Mouse (Mus musculus) intestine, postnatal 0 days (tissue): Measurements from ENCODE around the gene Mtap. TPM values are rescaled to one million over a fixed set of nuclear protein-coding genes. Genes with fewer than 3 reads are reported as not detected.
A peak's percentile ranks its signal among the peaks of the same experiment; 100 is the strongest.

Source experiments
- ATAC-seq: fragments of 200-750 bp; cut with Nextera tagmentation; 2 replicates; pipeline ENCODE4 v1.8.0; 2017; ENCODE audit warnings: mild to moderate bottlenecking, moderate TSS enrichment, moderate library complexity
- H3K27ac ChIP-seq: fragments of 300-500 bp; sonication (generic); 2 replicates; pipeline ENCODE4 v1.5.1; 2014; ENCODE audit warnings: mild to moderate bottlenecking, low read depth, low read length, moderate library complexity
- H3K27me3 ChIP-seq: fragments of 300-500 bp; sonication (generic); replicated peaks from 2 replicates; pipeline ENCODE4 v1.6.1; 2014; ENCODE audit warnings: low read length, mixed read lengths; ENCODE audit not compliant: control insufficient read depth, insufficient read depth
- H3K36me3 ChIP-seq: fragments of 300-500 bp; sonication (generic); 2 replicates; pipeline ENCODE4 v1.6.1; 2014; ENCODE audit warnings: mild to moderate bottlenecking, moderate library complexity; ENCODE audit not compliant: control insufficient read depth, insufficient read depth
- H3K4me1 ChIP-seq: fragments of 300-500 bp; sonication (generic); replicated peaks from 2 replicates; pipeline ENCODE4 v1.6.1; 2014; ENCODE audit warnings: antibody characterized with exemption, low read length, mixed read lengths; ENCODE audit not compliant: control insufficient read depth, insufficient read depth
- H3K4me2 ChIP-seq: fragments of 300-500 bp; sonication (generic); replicated peaks from 2 replicates; pipeline ENCODE4 v1.6.1; 2014; ENCODE audit warnings: low read depth, mild to moderate bottlenecking, moderate library complexity
- H3K4me3 ChIP-seq: fragments of 300-500 bp; sonication (generic); 2 replicates; pipeline ENCODE4 v1.5.1; 2014; ENCODE audit warnings: low read depth, low read length
- H3K9ac ChIP-seq: fragments of 300-500 bp; sonication (generic); 2 replicates; pipeline ENCODE4 v1.6.1; 2014; ENCODE audit warnings: mild to moderate bottlenecking, low read depth, low read length
- H3K9me3 ChIP-seq: fragments of 300-500 bp; sonication (generic); 2 replicates; pipeline ENCODE4 v1.6.1; 2016; ENCODE audit warnings: mixed run types; ENCODE audit not compliant: control insufficient read depth
- CTCF ChIP-seq: sonication (generic); IDR thresholded peaks from 2 replicates; pipeline ENCODE4 v1.5.1; 2016; ENCODE audit warnings: low read depth, mild to moderate bottlenecking, control low read depth, antibody characterized with exemption, moderate library complexity
- WGBS: fragments of 180-500 bp; shearing (Covaris S2); extraction: QIAGEN DNeasy Blood & Tissue Kit; methylation state at CpG from one replicate; pipeline ENCODE4 v1.1.7; 2014; 5-methylcytosine and 5-hydroxymethylcytosine counted together
- polyA plus RNA-seq: library from polyadenylated mRNA; unstranded; fragments of >200 nt; fragmentation: Nextera tagmentation; extraction: Ambion mirVana; gene quantifications from 2 replicates; pipeline ENCODE4 v1.2.1, GENCODE M21; 2015

Gene Mtap
- polyA plus RNA-seq: 12.5 and 13.2 TPM in 2 replicates

DNA sequence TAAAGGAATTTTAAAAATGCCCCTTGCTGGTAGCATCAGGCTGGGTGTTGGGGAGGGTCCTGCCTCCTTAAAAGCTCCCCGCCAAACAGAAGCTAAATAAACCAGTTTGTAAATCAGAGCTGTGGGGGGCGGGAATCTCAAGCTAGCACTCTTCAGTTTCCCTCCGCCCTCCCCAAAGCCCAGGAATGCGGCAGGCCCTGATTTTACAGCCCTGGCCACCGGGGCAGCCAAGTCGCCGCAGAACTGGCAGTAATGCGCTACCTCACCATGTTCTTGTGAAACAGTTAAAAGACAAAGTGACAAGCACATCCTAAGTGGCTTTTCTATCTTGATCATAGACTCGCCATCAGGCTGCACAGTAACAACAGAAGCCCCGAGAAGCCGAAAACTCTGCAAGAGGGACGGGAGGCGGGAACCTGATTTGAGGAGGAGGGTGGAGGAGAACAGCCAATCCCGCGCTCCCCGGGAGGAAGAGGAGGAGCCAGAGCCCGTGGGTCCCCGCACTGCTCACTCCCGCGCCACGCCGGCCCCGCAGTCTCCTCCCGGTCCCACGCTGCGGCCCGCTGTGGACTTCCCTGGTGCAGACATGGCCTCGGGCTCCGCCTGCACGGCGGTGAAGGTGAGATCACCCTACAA, at the start of gene Mtap:
Gene Mtap (plus strand): TSS at position 217 of the 636 bp plus-strand sequence.
- peak; percentile 77 for ATAC-seq
- TF ChIP-seq CTCF: no peak

DNA sequence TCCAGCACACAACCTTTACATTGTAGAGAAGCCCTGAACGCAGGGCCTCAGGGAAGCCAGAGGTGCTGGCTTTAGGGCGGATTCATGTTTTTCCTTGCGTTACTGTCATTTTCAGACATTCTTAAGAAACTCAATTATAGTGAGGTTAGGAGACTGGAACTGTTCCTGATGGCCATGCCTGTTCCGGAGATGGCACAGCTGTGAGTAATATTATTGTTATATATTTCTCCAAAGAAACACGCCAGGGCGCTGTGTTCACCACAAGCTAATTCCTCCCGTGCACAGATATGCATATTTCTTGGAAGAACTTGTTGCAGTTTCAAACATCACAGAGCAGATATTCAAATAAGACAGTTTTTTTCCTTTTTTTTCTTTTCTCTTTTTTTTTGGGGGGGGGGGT, 47.8 kb upstream of the Mtap start:
- Histone ChIP-seq H3K36me3 (no peaks in the 10 kb centered on the region), H3K9ac (no peak overlapping the region), H3K9me3 (no peaks in the 10 kb centered on the region), H3K27me3 (no peaks in the 10 kb centered on the region), H3K27ac (no peak overlapping the region), H3K4me2 (no peak overlapping the region), H3K4me1 (no peaks in the 10 kb centered on the region), H3K4me3 (no peak overlapping the region)
- WGBS: 88% methylated on average over 7 of the region's 7 CpGs
- no peak for ATAC-seq
- TF ChIP-seq CTCF: no peak

More for the DNA sequence above, at the start of gene Mtap:
- Histone ChIP-seq H3K36me3 (no peaks in the 10 kb centered on the region), H3K4me1 (no peaks in the 10 kb centered on the region), H3K9me3 (no peaks in the 10 kb centered on the region), H3K27ac (peak within 1 kb of the TSS; percentile 66), H3K27me3 (no peaks in the 10 kb centered on the region), H3K9ac (peak within 1 kb of the TSS; percentile 70), H3K4me2 (peak within 1 kb of the TSS; percentile 100), H3K4me3 (peak within 1 kb of the TSS; percentile 82)
- WGBS: under 1% methylated on average over 31 of the region's 31 CpGs

GRCm38 (mm10) chr4:89090217-89090616, 46.7 kb upstream of the Mtap start:
- 81% methylated on average over 6 of the region's 6 CpGs for WGBS
- H3K4me1 ChIP-seq: no peaks in the 10 kb centered on the region

DNA sequence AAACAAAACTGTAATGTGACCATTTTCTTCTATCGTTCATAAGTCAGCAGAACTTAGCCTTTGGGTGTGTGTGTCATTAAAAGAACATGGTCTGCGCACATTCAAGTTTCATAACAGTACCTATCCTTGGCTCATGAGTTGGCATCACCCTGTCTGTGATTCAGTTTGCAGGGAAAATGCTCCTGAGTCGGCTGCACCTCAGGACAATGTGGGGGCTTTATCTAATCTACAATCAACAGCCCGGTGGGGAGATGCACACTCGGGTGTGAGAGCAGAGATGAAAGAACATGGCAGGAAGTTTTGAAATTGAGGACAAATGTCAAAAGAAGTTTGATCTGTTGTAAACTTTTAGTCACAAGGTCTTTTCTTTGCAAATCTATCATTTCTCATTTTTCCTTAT, 44.8 kb upstream of the Mtap start:
- ATAC-seq: no peak
- Histone ChIP-seq H3K27me3 (no peaks in the 10 kb centered on the region), H3K4me2 (no peak overlapping the region), H3K9me3 (no peaks in the 10 kb centered on the region), H3K4me3 (no peak overlapping the region), H3K27ac (no peak overlapping the region), H3K4me1 (no peaks in the 10 kb centered on the region), H3K9ac (no peak overlapping the region), H3K36me3 (no peaks in the 10 kb centered on the region)
- TF ChIP-seq CTCF: no peak
- WGBS: 56% methylated on average over 5 of the region's 5 CpGs

More at GRCm38 (mm10) chr4:89090217-89090616, 46.7 kb upstream of the Mtap start:
- Histone ChIP-seq H3K9ac (no peak overlapping the region), H3K4me2 (no peak overlapping the region), H3K9me3 (no peaks in the 10 kb centered on the region), H3K4me3 (no peak overlapping the region), H3K27ac (no peak overlapping the region), H3K36me3 (no peaks in the 10 kb centered on the region), H3K27me3 (no peaks in the 10 kb centered on the region)
- no peak for ATAC-seq
- TF ChIP-seq CTCF: no peak

DNA sequence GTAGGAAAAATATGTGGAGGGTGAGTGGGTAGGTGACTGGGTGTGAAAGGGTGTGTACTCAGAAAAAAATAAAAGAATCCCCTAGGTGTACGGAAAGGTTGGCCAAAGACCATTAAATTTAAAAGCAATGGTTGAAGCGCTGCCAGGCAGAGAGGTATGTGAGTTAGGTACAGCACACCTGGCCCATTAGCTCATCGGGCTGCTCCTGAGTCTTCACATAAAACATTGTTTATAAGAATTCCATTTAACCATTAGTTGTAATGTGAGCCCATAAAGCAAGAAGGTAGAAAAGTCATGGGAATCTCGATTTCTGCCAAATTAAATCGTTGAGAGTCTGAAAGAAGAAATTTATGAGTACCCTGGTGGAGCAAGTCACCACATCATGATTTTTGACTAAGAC, 42.1 kb upstream of the Mtap start:
- WGBS: 81% methylated on average over 5 of the region's 5 CpGs
- ATAC-seq: no peak

DNA sequence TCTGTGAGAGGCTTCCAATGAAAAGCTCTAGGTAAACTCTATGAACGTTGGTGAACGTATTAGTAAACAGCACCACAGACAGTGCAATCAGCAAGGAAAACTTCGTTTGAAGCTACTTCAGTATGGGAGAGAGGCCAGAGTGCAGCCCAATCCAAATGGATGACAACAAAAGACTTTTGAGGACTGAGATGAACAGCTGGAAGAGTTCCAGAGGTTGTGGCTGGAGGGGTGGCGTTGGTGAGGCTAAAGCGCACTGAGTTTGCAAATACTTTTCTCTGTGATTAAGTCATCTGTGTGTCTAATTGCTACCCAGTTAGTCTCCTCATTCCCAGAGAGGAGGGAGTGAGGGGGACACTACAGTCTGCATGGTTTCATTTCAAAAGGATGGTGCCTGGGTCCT, 38.7 kb upstream of the Mtap start:
- TF ChIP-seq CTCF: no peak
- H3K9me3 ChIP-seq: no peaks in the 10 kb centered on the region
- WGBS: 52% methylated on average over 5 of the region's 5 CpGs
- 0 out of 2 replicates have a peak, but pooled peaks cover 4% of the 10 kb centered on the region for H3K27me3 ChIP-seq
- H3K4me3 ChIP-seq: no peak overlapping the region
- H3K4me2 ChIP-seq: no peak overlapping the region
- H3K9ac ChIP-seq: no peak overlapping the region
- ATAC-seq: no peak
- no peaks in the 10 kb centered on the region for H3K36me3 ChIP-seq
- H3K27ac ChIP-seq: no peak overlapping the region
- no peaks in the 10 kb centered on the region for H3K4me1 ChIP-seq

More for the DNA sequence above, 42.1 kb upstream of the Mtap start:
- Histone ChIP-seq H3K36me3 (no peaks in the 10 kb centered on the region), H3K27ac (no peak overlapping the region), H3K9ac (no peak overlapping the region), H3K9me3 (no peaks in the 10 kb centered on the region), H3K4me1 (no peaks in the 10 kb centered on the region), H3K4me2 (no peak overlapping the region), H3K27me3 (0 out of 2 replicates have a peak, but pooled peaks cover 4% of the 10 kb centered on the region), H3K4me3 (no peak overlapping the region)
- TF ChIP-seq CTCF: no peak
